Mouse (Mus musculus) adrenal gland, adult 2 months (tissue): ENCODE results near the gene Mrrf. TPM values are rescaled to one million over a fixed set of nuclear protein-coding genes. Genes with fewer than 3 reads are reported as not detected.
"Not testable (repeated sequence)": the region's sequence is repeated elsewhere in the genome, so short reads cannot be mapped to it uniquely, and the experiment has no call there.

Source experiments
- DNase-seq: peaks from one replicate; pipeline ENCODE4 v3.0.0; 2021
- polyA plus RNA-seq: library from polyadenylated mRNA; depleted of rRNA; stranded (reverse); fragments of >200 nt; gene quantifications from 2 replicates; pipeline ENCODE4 v1.2.3, GENCODE M21; 2012
- total RNA-seq, 2 experiments: library from RNA; stranded (reverse); gene quantifications; 2 replicates each; pipeline ENCODE4 v1.2.3; 2021

Gene Mrrf
- total and polyA plus RNA-seq, 3 experiments = 22.2 to 31.8 (median 24.0) TPM

GRCm38 (mm10) chr2:36129051-36129450 is 7.1 kb upstream of the Mrrf start:
- DNase-seq = no peak

- no peak for DNase-seq
Measured at GRCm38 (mm10) chr2:36135887-36136286, 302 bp upstream of the Mrrf start.

GRCm38 (mm10) chr2:36139096-36139495 is 2.9 kb downstream of the Mrrf start:
- DNase-seq = no peak

- DNase-seq = no peak
Measured at GRCm38 (mm10) chr2:36148876-36149365, 12.7 kb downstream of the Mrrf start.

- not testable (repeated sequence) for DNase-seq
Measured at GRCm38 (mm10) chr2:36152401-36152800, 16.2 kb downstream of the Mrrf start.

GRCm38 (mm10) chr2:36157461-36157860 is 21.3 kb downstream of the Mrrf start:
- no peak for DNase-seq

- no peak for DNase-seq
Measured at GRCm38 (mm10) chr2:36159336-36159735, 23.1 kb downstream of the Mrrf start.

- DNase-seq = no peak
Measured at GRCm38 (mm10) chr2:36167990-36168618, 31.9 kb downstream of the Mrrf start.

- DNase-seq = no peak
Measured at GRCm38 (mm10) chr2:36169176-36169575, 33.0 kb downstream of the Mrrf start.

GRCm38 (mm10) chr2:36172136-36172535 is 35.9 kb downstream of the Mrrf start:
- no peak for DNase-seq

- DNase-seq = no peak
Measured at GRCm38 (mm10) chr2:36172574-36172973, 36.4 kb downstream of the Mrrf start.

GRCm38 (mm10) chr2:36179487-36179886 is 43.3 kb downstream of the Mrrf start:
- DNase-seq = no peak

- DNase-seq = not testable (repeated sequence)
Measured at GRCm38 (mm10) chr2:36181587-36182368, 45.6 kb downstream of the Mrrf start.

GRCm38 (mm10) chr2:36183278-36183677 is 47.1 kb downstream of the Mrrf start:
- DNase-seq = no peak

GRCm38 (mm10) chr2:36184192-36184591 is 48.0 kb downstream of the Mrrf start:
- no peak for DNase-seq

- no peak for DNase-seq
Measured at GRCm38 (mm10) chr2:36184876-36185275, 48.7 kb downstream of the Mrrf start.

GRCm38 (mm10) chr2:36189200-36189599 is 53.0 kb downstream of the Mrrf start:
- peak; percentile 67 for DNase-seq

GRCm38 (mm10) chr2:36191098-36191941 is 55.1 kb downstream of the Mrrf start:
- DNase-seq = no peak

- no peak for DNase-seq
Measured at GRCm38 (mm10) chr2:36197021-36197420, 60.8 kb downstream of the Mrrf start.

GRCm38 (mm10) chr2:36197919-36198881 is 62.0 kb downstream of the Mrrf start:
- peak; percentile 47 for DNase-seq

GRCm38 (mm10) chr2:36198882-36199262 is 62.7 kb downstream of the Mrrf start:
- DNase-seq = no peak
